Mouse (Mus musculus) intestine, embryonic 14.5 days (tissue): ENCODE data around the gene Tspan6. TPM values are rescaled to one million over a fixed set of nuclear protein-coding genes. Genes with fewer than 3 reads are reported as not detected.

Experiments
- polyA plus RNA-seq: library from polyadenylated mRNA; unstranded; fragments of >200 nt; fragmentation: Nextera tagmentation; extraction: Ambion mirVana; gene quantifications from 2 replicates; pipeline ENCODE4 v1.2.1, GENCODE M21; 2014

Tspan6 gene
- polyA plus RNA-seq, 1 experiment from 2014 or later: 127 TPM

Other genes with a start within 250 kb of the Tspan6 start
- 2.0 and 3.0 TPM in 2 replicates for gene Pcdh19, start 209.4 kb downstream of the Tspan6 start, polyA plus RNA-seq
- gene Tnmd, start 47.4 kb downstream of the Tspan6 start, polyA plus RNA-seq: 2.5 and 2.6 TPM in 2 replicates
- 10.2 and 10.9 TPM in 2 replicates for gene Srpx2, start 10.0 kb upstream of the Tspan6 start, polyA plus RNA-seq
- gene Sytl4, start 83.4 kb upstream of the Tspan6 start, polyA plus RNA-seq: 2.7 and 3.4 TPM in 2 replicates
- 50.9 and 53.5 TPM in 2 replicates for gene Cstf2, start 160.8 kb upstream of the Tspan6 start, polyA plus RNA-seq